Mouse (Mus musculus): ENCODE results near the gene Pmf1. TPM values are rescaled to one million over a fixed set of nuclear protein-coding genes. Genes with fewer than 3 reads are reported as not detected.

The Pmf1 gene
- polyA plus RNA-seq, 1 experiment: 11.1 TPM

- peak; percentile 99 for TF ChIP-seq POLR2A (IDR thresholded peaks at IDR 0.05; ENCODE audit: extremely low read depth, insufficient read depth, low read length)
- TF ChIP-seq CTCF (IDR thresholded peaks at IDR 0.05; ENCODE audit: extremely low read depth, insufficient read depth, low read length): no peak
- Histone ChIP-seq H3K27ac (ENCODE audit: insufficient read depth, low read length) (no peak within 1 kb of the TSS), H3K4me3 (ENCODE audit: insufficient read depth, low read length) (peak within 1 kb of the TSS; percentile 70), H3K4me1 (ENCODE audit: control insufficient read depth, insufficient read depth, low read length) (peaks cover 8% of the 10 kb centered on the region)
These were observed 14.6 kb upstream of the Pmf1 start, which contains the start of gene Slc25a44 for GRCm38 (mm10) chr3:88424605-88425329. Gene Slc25a44 (minus strand): TSS chr3:88425139.

- H3K4me3 ChIP-seq (ENCODE audit: insufficient read depth, low read length): peak overlapping the region; percentile 7; the same call in 1 of the 2 replicates
- H3K27ac ChIP-seq (ENCODE audit: insufficient read depth, low read length): no peak overlapping the region
- H3K4me1 ChIP-seq (ENCODE audit: control insufficient read depth, insufficient read depth, low read length): peaks cover 12% of the 10 kb centered on the region
- no peak for TF ChIP-seq CTCF (IDR thresholded peaks at IDR 0.05; ENCODE audit: extremely low read depth, insufficient read depth, low read length)
- no peak for TF ChIP-seq POLR2A (IDR thresholded peaks at IDR 0.05; ENCODE audit: extremely low read depth, insufficient read depth, low read length)
These were observed 12.0 kb upstream of the Pmf1 start for GRCm38 (mm10) chr3:88422020-88422720.

- Histone ChIP-seq H3K4me3 (ENCODE audit: insufficient read depth, low read length) (no peak overlapping the region), H3K4me1 (ENCODE audit: control insufficient read depth, insufficient read depth, low read length) (peaks cover 12% of the 10 kb centered on the region), H3K27ac (ENCODE audit: insufficient read depth, low read length) (no peak overlapping the region)
- TF ChIP-seq CTCF (IDR thresholded peaks at IDR 0.05; ENCODE audit: extremely low read depth, insufficient read depth, low read length) (no peak), POLR2A (IDR thresholded peaks at IDR 0.05; ENCODE audit: extremely low read depth, insufficient read depth, low read length) (no peak)
These were observed 10.6 kb upstream of the Pmf1 start for GRCm38 (mm10) chr3:88420771-88421170.

GRCm38 (mm10) chr3:88418016-88418415 lies 7.9 kb upstream of the Pmf1 start:
- no peak overlapping the region for H3K4me3 ChIP-seq (ENCODE audit: insufficient read depth, low read length)
- H3K27ac ChIP-seq (ENCODE audit: insufficient read depth, low read length): no peak overlapping the region
- peaks cover 7% of the 10 kb centered on the region for H3K4me1 ChIP-seq (ENCODE audit: control insufficient read depth, insufficient read depth, low read length)
- TF ChIP-seq CTCF (IDR thresholded peaks at IDR 0.05; ENCODE audit: extremely low read depth, insufficient read depth, low read length) (no peak), POLR2A (IDR thresholded peaks at IDR 0.05; ENCODE audit: extremely low read depth, insufficient read depth, low read length) (no peak)

GRCm38 (mm10) chr3:88415668-88416067 lies 5.5 kb upstream of the Pmf1 start:
- no peak overlapping the region for H3K27ac ChIP-seq (ENCODE audit: insufficient read depth, low read length)
- H3K4me3 ChIP-seq (ENCODE audit: insufficient read depth, low read length): no peak overlapping the region
- peaks cover 4% of the 10 kb centered on the region for H3K4me1 ChIP-seq (ENCODE audit: control insufficient read depth, insufficient read depth, low read length)
- no peak for TF ChIP-seq POLR2A (IDR thresholded peaks at IDR 0.05; ENCODE audit: extremely low read depth, insufficient read depth, low read length)
- no peak for TF ChIP-seq CTCF (IDR thresholded peaks at IDR 0.05; ENCODE audit: extremely low read depth, insufficient read depth, low read length)

- no peak for TF ChIP-seq CTCF (IDR thresholded peaks at IDR 0.05; ENCODE audit: extremely low read depth, insufficient read depth, low read length)
- no peak for TF ChIP-seq POLR2A (IDR thresholded peaks at IDR 0.05; ENCODE audit: extremely low read depth, insufficient read depth, low read length)
- Histone ChIP-seq H3K4me1 (ENCODE audit: control insufficient read depth, insufficient read depth, low read length) (no peaks in the 10 kb centered on the region; the same call in 1 of the 2 replicates), H3K4me3 (ENCODE audit: insufficient read depth, low read length) (no peak overlapping the region), H3K27ac (ENCODE audit: insufficient read depth, low read length) (no peak overlapping the region)
These were observed 2.5 kb upstream of the Pmf1 start for GRCm38 (mm10) chr3:88412636-88413035.

- Histone ChIP-seq H3K4me1 (ENCODE audit: control insufficient read depth, insufficient read depth, low read length) (no peaks in the 10 kb centered on the region; the same call in 1 of the 2 replicates), H3K4me3 (ENCODE audit: insufficient read depth, low read length) (no peak overlapping the region), H3K27ac (ENCODE audit: insufficient read depth, low read length) (no peak overlapping the region)
- no peak for TF ChIP-seq POLR2A (IDR thresholded peaks at IDR 0.05; ENCODE audit: extremely low read depth, insufficient read depth, low read length)
- TF ChIP-seq CTCF (IDR thresholded peaks at IDR 0.05; ENCODE audit: extremely low read depth, insufficient read depth, low read length): no peak
These were observed 1.6 kb upstream of the Pmf1 start for GRCm38 (mm10) chr3:88411681-88412080.

GRCm38 (mm10) chr3:88410645-88411031 lies 507 bp upstream of the Pmf1 start:
- TF ChIP-seq POLR2A (IDR thresholded peaks at IDR 0.05; ENCODE audit: extremely low read depth, insufficient read depth, low read length) (no peak), CTCF (IDR thresholded peaks at IDR 0.05; ENCODE audit: extremely low read depth, insufficient read depth, low read length) (no peak)
- Histone ChIP-seq H3K4me3 (ENCODE audit: insufficient read depth, low read length) (peak overlapping the region; percentile 48; the same call in 1 of the 2 replicates), H3K27ac (ENCODE audit: insufficient read depth, low read length) (peak overlapping the region; percentile 32; the same call in 1 of the 2 replicates), H3K4me1 (ENCODE audit: control insufficient read depth, insufficient read depth, low read length) (no peaks in the 10 kb centered on the region; the same call in 1 of the 2 replicates)

- Histone ChIP-seq H3K4me1 (ENCODE audit: control insufficient read depth, insufficient read depth, low read length) (no peaks in the 10 kb centered on the region; the same call in 1 of the 2 replicates), H3K4me3 (ENCODE audit: insufficient read depth, low read length) (no peak overlapping the region; the same call in 1 of the 2 replicates), H3K27ac (ENCODE audit: insufficient read depth, low read length) (no peak overlapping the region)
- TF ChIP-seq POLR2A (IDR thresholded peaks at IDR 0.05; ENCODE audit: extremely low read depth, insufficient read depth, low read length): no peak
- no peak for TF ChIP-seq CTCF (IDR thresholded peaks at IDR 0.05; ENCODE audit: extremely low read depth, insufficient read depth, low read length)
These were observed 1.2 kb downstream of the Pmf1 start for GRCm38 (mm10) chr3:88408953-88409352.

All from cortical plate, adult 2 months (tissue).